Mouse (Mus musculus) midbrain, embryonic 13.5 days (tissue): ENCODE results near the gene Cyp2w1. TPM values are rescaled to one million over a fixed set of nuclear protein-coding genes. Genes with fewer than 3 reads are reported as not detected.

Experiments
- ATAC-seq: fragments of 200-750 bp; cut with Nextera tagmentation; 2 replicates; pipeline ENCODE4 v1.8.0; 2017; ENCODE audit warnings: mild to moderate bottlenecking, moderate TSS enrichment, moderate library complexity
- H3K27ac ChIP-seq: fragments of 300-500 bp; sonication (generic); 2 replicates; pipeline ENCODE4 v1.5.1; 2015; ENCODE audit warnings: inconsistent platforms, mild to moderate bottlenecking, moderate library complexity
- H3K27me3 ChIP-seq: fragments of 300-500 bp; sonication (generic); 2 replicates; pipeline ENCODE4 v1.6.1; 2015; ENCODE audit warnings: mild to moderate bottlenecking, inconsistent platforms
- H3K36me3 ChIP-seq: fragments of 300-500 bp; sonication (generic); 2 replicates; pipeline ENCODE4 v1.6.1; 2015; ENCODE audit warnings: mild to moderate bottlenecking, inconsistent platforms
- H3K4me1 ChIP-seq: fragments of 300-500 bp; sonication (generic); replicated peaks from 2 replicates; pipeline ENCODE4 v1.6.1; 2015; ENCODE audit warnings: inconsistent platforms
- H3K4me2 ChIP-seq: fragments of 300-500 bp; sonication (generic); replicated peaks from 2 replicates; pipeline ENCODE4 v1.6.1; 2015; ENCODE audit warnings: moderate library complexity, mild to moderate bottlenecking, inconsistent platforms
- H3K4me3 ChIP-seq: fragments of 300-500 bp; sonication (generic); replicated peaks from 2 replicates; pipeline ENCODE4 v1.5.1; 2015; ENCODE audit warnings: mild to moderate bottlenecking, inconsistent platforms
- H3K9ac ChIP-seq: fragments of 300-500 bp; sonication (generic); replicated peaks from 2 replicates; pipeline ENCODE4 v1.6.1; 2015; ENCODE audit warnings: mild to moderate bottlenecking, inconsistent platforms
- H3K9me3 ChIP-seq: fragments of 300-500 bp; sonication (generic); 2 replicates; pipeline ENCODE4 v1.6.1; 2016; ENCODE audit warnings: mild to moderate bottlenecking, inconsistent platforms
- WGBS: fragments of 180-500 bp; shearing (Covaris S2); methylation state at CpG from one replicate; pipeline ENCODE4 v1.1.7; 2015; 5-methylcytosine and 5-hydroxymethylcytosine counted together
- polyA plus RNA-seq: library from polyadenylated mRNA; unstranded; fragments of >200 nt; fragmentation: Nextera tagmentation; extraction: Ambion mirVana; gene quantifications from 2 replicates; pipeline ENCODE4 v1.2.1, GENCODE M21; 2015

Cyp2w1 gene
- polyA plus RNA-seq, 1 experiment from 2014 or later, result not detected

DNA sequence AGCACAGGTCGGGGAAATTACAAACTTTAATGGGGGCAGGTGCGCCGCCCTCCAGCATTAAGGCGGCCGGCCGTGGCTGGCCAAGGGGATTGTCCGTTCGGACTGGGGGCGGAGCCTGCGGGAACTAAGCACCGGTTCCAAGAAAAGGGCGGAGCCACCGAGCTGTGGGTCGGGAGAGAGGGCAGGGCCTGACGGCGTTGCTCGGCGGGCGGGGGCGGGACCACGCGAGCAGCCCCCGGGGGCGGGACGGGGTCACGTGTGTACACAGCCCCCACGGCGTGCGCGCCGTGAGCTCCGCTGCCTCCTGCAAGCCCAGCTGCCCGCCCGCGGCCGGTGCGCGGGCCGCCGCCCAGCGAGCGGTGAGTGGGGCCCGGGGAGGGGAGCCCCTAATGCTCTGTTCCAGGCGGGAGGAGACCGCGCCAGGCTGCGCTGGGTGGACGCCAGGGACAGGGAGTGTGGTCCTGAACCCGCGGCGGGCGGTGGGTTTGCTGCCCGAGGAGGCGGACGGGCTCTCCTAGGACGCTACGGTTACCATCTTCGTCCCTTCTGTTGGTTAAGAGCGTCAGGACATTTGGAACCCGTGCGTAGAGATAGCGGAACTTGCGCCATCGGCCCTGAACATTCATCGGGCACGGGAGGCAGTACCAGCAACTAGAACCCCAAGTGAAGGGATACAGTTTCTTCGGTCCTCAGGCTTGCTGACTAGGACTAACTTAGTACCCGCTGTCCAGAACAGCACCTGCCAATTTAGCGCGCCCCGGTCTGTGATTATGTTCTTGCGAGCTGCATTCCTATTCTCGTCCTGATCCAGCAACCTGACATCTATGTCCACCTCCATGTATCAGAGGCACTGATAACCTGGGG lies 28.2 kb downstream of the Cyp2w1 start:
- H3K9me3 ChIP-seq, result no peaks in the 10 kb centered on the region
- H3K27ac ChIP-seq, result peak overlapping the region; percentile 27
- H3K27me3 ChIP-seq, result no peaks in the 10 kb centered on the region
- peak overlapping the region; percentile 88 for H3K4me2 ChIP-seq
- 1% methylated on average over 70 of the region's 73 CpGs for WGBS
- peak; percentile 86 for ATAC-seq
- H3K4me3 ChIP-seq, result peak overlapping the region; percentile 59
- H3K36me3 ChIP-seq, result no peaks in the 10 kb centered on the region
- peaks cover 40% of the 10 kb centered on the region for H3K4me1 ChIP-seq
- peak overlapping the region; percentile 73 for H3K9ac ChIP-seq

DNA sequence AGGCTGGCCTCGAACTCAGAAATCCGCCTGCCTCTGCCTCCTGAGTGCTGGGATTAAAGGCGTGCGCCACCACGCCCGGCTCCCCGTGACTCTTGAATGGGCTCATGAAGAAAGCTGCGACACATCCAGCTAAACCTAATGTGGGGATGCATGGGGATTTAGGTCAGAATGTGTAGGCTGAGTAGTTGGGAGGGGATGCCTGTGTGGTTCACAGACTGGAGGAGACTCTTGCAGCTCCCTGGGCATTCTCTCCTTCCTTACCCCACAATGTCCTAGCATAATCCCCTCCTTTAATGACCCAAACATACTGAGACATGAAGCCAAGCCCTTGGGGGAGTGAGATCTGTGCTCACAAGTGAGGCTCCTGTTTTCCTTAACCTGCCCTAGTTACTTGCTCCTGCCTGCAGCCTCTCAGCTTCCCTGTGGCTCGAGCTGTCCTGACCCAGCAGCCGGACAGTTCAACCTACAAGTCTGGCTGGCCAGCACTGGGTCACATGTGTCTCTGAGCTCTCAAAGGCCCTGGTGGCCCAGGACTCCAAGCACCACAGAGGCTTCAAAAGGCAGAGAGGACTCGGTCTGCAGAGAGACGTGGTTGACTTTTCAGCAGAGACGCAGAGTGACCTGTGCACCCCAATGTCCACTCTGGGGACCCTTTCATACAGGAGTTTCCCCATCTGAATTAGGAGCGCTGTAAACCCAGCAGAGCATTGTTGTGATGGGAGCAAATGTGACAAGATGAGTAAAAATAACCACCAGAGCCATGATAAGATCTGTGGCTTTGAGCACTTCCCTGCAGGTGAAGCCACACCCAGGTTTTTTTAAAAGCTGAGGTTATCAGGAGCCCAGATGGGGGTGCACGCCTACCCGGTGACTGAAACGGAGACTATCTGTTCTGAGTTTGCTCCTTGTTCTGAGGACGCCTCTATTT lies 29.4 kb downstream of the Cyp2w1 start:
- peaks cover 40% of the 10 kb centered on the region for H3K4me1 ChIP-seq
- 82% methylated on average over 18 of the region's 18 CpGs for WGBS
- H3K27ac ChIP-seq, result no peak overlapping the region; the same call in 1 of the 2 replicates
- no peak overlapping the region for H3K4me2 ChIP-seq
- no peaks in the 10 kb centered on the region for H3K36me3 ChIP-seq
- no peaks in the 10 kb centered on the region for H3K27me3 ChIP-seq
- no peaks in the 10 kb centered on the region for H3K9me3 ChIP-seq
- ATAC-seq, result no peak
- no peak overlapping the region for H3K4me3 ChIP-seq
- 0 out of 2 replicates have a peak overlapping the region, but pooled peaks have one; percentile 2 for H3K9ac ChIP-seq

DNA sequence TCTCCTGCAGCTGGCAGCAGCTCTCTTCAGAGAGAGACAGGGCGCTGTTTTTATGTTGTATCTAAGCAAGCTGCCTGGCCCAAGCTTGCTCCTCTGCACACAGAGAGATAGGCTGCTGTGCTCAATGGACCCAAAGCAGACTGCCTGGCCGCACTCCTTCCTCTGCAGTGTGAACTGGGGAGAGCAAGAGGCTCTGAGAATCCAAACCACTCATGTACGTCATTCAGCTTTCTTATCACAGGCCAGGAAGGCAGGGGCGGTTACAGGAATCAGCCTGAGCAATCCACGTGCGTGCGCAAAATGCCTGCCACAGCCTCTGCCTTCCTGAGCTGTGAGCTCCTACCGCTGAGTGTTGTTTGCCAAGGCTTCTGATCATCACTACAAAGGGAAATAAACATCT lies 30.3 kb downstream of the Cyp2w1 start:
- peak overlapping the region; percentile 44 for H3K27ac ChIP-seq
- no peaks in the 10 kb centered on the region for H3K27me3 ChIP-seq
- H3K4me3 ChIP-seq, result no peak overlapping the region
- peak overlapping the region; percentile 2; the same call in 1 of the 2 replicates for H3K9ac ChIP-seq
- no peak overlapping the region for H3K4me2 ChIP-seq
- no peaks in the 10 kb centered on the region for H3K36me3 ChIP-seq
- no peak for ATAC-seq
- no peaks in the 10 kb centered on the region for H3K9me3 ChIP-seq
- peaks cover 40% of the 10 kb centered on the region for H3K4me1 ChIP-seq
- 66% methylated on average over 8 of the region's 8 CpGs for WGBS

DNA sequence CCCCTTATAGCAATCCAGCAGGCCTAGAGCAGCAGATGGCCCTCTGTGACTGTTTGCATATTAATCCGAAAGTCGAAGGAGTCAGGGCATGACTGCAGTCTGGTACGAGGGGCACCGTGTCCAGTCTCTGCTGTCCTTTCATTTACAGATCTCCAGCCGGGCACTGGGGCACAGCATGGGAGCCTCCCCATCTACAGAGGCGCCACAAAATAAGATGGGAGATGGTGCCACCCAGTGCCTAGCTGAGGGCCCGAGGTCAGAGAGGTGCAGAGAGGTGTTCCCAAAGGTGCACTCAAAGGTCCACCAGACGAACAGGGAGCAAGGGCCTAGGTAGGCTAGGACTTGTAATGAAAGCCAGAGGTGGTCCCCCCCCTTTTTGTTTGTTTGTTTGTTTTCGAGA lies 30.8 kb downstream of the Cyp2w1 start:
- Histone ChIP-seq H3K4me1 (peaks cover 45% of the 10 kb centered on the region), H3K4me3 (no peak overlapping the region), H3K27ac (no peak overlapping the region), H3K9me3 (no peaks in the 10 kb centered on the region), H3K9ac (peak overlapping the region; percentile 2; the same call in 1 of the 2 replicates), H3K36me3 (no peaks in the 10 kb centered on the region), H3K4me2 (no peak overlapping the region), H3K27me3 (no peaks in the 10 kb centered on the region)
- no peak for ATAC-seq
- WGBS, result 68% methylated on average over 9 of the region's 9 CpGs

DNA sequence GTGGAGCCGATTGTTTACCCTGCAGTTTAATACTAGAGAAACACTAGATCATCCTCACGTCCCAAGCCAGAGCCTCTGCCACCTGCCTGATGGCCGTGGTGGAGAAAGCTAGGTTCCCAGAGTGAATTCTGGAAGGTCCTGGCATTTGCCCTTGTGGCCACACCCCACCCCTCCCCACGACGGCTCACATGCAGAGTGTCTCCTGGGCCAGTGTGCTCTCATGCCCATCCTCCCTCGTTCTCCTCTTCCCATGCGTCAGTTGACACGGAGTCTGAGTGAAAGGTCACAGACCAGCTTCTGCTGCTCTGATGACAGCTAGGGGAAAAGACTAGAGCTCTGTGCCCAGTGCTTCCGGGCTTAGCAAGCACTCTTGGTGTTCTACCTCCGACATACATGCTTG lies 32.1 kb downstream of the Cyp2w1 start:
- no peak overlapping the region for H3K9ac ChIP-seq
- 82% methylated on average over 10 of the region's 10 CpGs for WGBS
- ATAC-seq, result no peak

DNA sequence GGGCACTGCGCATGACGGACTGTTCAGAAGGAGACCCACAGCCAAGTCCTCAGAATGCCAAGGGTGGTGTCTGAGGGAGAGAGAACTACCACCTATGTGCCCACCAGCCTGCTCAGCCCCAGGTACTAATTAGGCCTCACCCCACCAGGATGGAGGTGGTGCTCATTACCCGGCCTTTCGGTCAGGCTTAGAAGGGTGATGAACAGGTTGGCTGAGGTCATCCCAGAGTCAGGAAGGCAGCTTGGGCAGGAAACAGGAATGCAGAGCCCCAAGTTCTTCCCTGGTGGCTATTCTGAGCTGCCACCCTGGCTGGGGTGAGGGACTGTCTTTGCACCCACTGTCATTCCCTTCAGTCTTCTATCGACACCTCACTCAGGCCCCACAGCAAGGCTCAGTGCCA lies 33.6 kb downstream of the Cyp2w1 start:
- Histone ChIP-seq H3K9me3 (no peaks in the 10 kb centered on the region), H3K36me3 (no peaks in the 10 kb centered on the region), H3K27me3 (no peaks in the 10 kb centered on the region), H3K9ac (no peak overlapping the region), H3K4me1 (peaks cover 32% of the 10 kb centered on the region), H3K27ac (no peak overlapping the region), H3K4me2 (no peak overlapping the region), H3K4me3 (no peak overlapping the region)
- 91% methylated on average over 5 of the region's 5 CpGs for WGBS
- no peak for ATAC-seq

More for the DNA sequence above, 32.1 kb downstream of the Cyp2w1 start:
- H3K36me3 ChIP-seq, result no peaks in the 10 kb centered on the region
- peaks cover 43% of the 10 kb centered on the region for H3K4me1 ChIP-seq
- no peaks in the 10 kb centered on the region for H3K9me3 ChIP-seq
- no peak overlapping the region for H3K27ac ChIP-seq
- H3K4me2 ChIP-seq, result no peak overlapping the region
- no peaks in the 10 kb centered on the region for H3K27me3 ChIP-seq
- H3K4me3 ChIP-seq, result no peak overlapping the region

DNA sequence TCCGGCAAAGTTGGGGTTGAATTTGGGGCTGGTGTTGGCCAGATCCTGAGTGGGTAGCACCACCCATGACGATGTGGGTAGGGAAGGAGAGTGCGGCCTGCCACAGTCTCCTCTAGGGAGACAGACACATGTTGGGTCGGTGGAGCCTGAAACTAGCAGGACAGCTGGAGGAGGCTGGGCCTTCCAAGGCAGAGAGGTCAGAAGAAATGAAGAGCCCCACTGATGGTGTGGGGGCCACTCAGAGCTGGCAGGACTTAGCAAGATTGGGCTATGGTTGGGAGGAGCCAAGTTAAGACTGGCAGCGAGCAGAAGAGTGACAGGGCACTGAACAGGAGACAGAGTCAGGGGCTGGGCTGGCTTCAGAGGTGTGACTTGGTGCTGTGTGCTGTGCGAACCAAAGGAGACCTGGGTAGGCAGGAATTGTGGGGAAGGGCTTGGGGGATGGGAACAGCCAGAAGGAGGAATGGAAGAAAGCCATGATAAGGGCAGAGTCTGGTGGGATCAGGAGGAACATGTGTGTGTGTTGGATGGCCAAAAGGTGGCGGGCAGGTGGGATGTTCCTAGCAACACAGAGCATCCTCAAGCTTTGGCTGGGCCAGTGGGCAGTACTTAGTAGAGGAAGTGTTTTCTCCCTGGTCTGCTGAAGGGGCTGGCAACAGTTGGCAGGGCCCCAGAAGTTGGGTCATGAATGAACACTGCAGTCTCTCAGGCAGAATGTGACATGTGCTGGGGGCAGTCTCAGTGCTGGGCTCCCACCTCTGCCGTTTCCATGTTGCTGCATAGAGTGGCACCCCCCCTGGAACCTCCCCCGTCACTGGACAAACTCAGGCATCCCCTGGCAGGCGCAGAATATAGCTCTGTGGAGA lies 35.1 kb downstream of the Cyp2w1 start:
- Histone ChIP-seq H3K4me1 (peaks cover 21% of the 10 kb centered on the region), H3K9ac (no peak overlapping the region), H3K4me2 (no peak overlapping the region), H3K4me3 (no peak overlapping the region), H3K9me3 (no peaks in the 10 kb centered on the region), H3K27ac (peak overlapping the region; percentile 19; the same call in 1 of the 2 replicates), H3K27me3 (no peaks in the 10 kb centered on the region), H3K36me3 (no peaks in the 10 kb centered on the region)
- 88% methylated on average over 10 of the region's 10 CpGs for WGBS
- no peak for ATAC-seq

DNA sequence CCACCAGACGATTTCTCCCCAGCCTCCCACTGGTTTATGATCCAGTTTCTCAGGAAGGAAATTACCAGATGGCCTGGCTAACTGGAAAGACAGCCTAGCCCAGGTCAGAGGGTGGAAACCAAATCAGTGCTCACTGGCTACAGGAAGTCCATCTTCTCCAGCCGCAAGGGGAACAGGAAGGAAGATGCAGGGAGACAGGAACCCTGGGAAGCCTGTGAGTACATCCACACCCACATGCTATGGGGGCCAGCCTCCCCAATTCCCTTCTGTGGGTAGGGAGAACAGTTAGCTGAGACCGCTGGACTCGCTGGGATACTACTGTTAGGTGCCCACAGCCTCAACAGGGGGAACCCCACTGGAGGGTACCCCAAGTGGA lies 35.8 kb downstream of the Cyp2w1 start:
- Histone ChIP-seq H3K27ac (peak overlapping the region; percentile 19; the same call in 1 of the 2 replicates), H3K9ac (no peak overlapping the region)
- ATAC-seq, result no peak

DNA sequence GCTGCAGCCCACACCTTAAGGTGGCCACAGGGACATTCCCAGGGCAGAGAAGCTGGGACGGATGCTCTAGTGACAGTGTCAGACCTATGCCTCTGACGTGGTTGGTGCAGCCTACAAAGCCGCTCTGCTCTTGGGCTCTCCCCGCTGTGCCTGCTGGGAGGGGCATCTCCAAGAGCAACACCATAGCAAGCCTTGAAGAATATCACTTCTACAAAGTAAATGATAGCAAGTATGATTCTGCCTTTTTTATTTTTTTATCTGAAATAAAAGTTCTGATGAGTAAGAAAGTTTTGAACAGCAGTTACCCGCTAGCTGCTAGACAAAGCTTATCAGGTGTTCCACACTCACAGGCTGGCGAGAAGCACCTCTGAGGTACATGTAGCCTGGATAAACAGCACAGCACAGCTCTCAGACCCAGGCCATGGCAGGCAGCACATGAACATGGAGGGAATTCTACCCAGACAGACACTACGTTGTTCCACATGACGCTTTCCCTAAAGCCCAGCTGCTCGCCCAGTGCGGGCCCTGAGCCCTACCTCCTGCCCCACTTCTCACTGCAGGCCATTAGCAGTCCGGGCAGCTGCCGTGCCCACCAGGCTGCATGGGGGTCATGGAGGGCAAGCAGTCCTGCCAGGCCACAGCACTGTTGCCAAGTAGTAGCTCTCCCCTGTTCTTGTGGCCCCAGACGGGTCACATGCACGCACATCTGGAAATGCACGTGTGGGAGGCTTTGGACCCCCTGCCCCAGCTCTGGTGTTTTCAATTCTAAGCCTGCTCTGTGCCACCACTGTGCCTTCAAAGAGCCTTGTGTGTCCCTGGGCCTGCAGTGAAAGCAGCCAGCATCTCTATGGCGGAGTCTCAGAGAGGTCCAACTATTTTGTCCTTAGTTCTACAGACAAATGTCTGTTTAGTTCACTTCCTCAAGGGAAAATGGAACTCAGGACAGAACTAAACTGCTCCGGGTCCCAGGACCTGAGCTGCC lies 36.6 kb downstream of the Cyp2w1 start:
- Histone ChIP-seq H3K4me3 (no peak overlapping the region), H3K4me2 (no peak overlapping the region), H3K27me3 (no peaks in the 10 kb centered on the region), H3K9ac (0 out of 2 replicates have a peak overlapping the region, but pooled peaks have one; percentile 23), H3K36me3 (no peaks in the 10 kb centered on the region), H3K9me3 (no peaks in the 10 kb centered on the region), H3K4me1 (peaks cover 12% of the 10 kb centered on the region; the same call in 1 of the 2 replicates), H3K27ac (peak overlapping the region; percentile 25; the same call in 1 of the 2 replicates)
- ATAC-seq, result no peak
- WGBS, result 85% methylated on average over 17 of the region's 17 CpGs

More for the DNA sequence above, 35.8 kb downstream of the Cyp2w1 start:
- Histone ChIP-seq H3K4me1 (peaks cover 14% of the 10 kb centered on the region), H3K4me2 (no peak overlapping the region), H3K36me3 (no peaks in the 10 kb centered on the region), H3K9me3 (no peaks in the 10 kb centered on the region), H3K4me3 (no peak overlapping the region), H3K27me3 (no peaks in the 10 kb centered on the region)
- WGBS, result 86% methylated on average over 4 of the region's 4 CpGs

DNA sequence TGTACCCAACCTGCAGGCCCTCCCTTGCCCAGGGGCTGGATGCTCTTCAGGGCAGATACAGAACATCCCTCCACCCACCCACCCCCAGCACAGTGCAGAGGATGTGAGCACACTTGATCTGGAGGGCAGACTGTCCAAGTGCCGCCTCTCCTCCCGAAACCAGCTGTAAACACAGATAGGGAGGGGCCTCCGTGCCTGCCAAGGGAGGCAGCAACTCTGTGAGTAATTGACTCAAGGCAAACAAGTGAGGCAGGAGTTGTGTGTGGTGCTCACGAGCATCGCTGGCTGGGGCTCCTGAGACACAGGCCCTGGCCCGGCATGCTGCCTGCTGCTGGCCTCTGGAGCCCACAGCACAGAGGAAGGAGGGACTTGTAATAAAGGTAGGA lies 37.3 kb downstream of the Cyp2w1 start:
- Histone ChIP-seq H3K4me1 (peaks cover 12% of the 10 kb centered on the region; the same call in 1 of the 2 replicates), H3K4me2 (no peak overlapping the region), H3K36me3 (no peaks in the 10 kb centered on the region), H3K27me3 (no peaks in the 10 kb centered on the region), H3K27ac (no peak overlapping the region), H3K9ac (no peak overlapping the region), H3K9me3 (no peaks in the 10 kb centered on the region), H3K4me3 (no peak overlapping the region)
- 74% methylated on average over 6 of the region's 6 CpGs for WGBS
- ATAC-seq, result no peak
